Mouse (Mus musculus): ENCODE measurements around the gene Rcn3.

- peak; percentile 38 for TF ChIP-seq CTCF (IDR thresholded peaks at IDR 0.05; ENCODE audit: control insufficient read depth, insufficient read depth, low read length)
- TF ChIP-seq POLR2A (IDR thresholded peaks at IDR 0.05; ENCODE audit: borderline replicate concordance, control insufficient read depth, low read depth, low read length) = no peak
Observed at GRCm38 (mm10) chr7:45098541-45099240, 6.7 kb upstream of the Rcn3 start.
